Mouse (Mus musculus): ENCODE data around the gene Cnpy1. TPM values are rescaled to one million over a fixed set of nuclear protein-coding genes. Genes with fewer than 3 reads are reported as not detected.

The Cnpy1 gene
- not detected in 2 replicates for polyA plus RNA-seq (2012; rRNA removed; ENCODE audit: low replicate concordance)

DNA sequence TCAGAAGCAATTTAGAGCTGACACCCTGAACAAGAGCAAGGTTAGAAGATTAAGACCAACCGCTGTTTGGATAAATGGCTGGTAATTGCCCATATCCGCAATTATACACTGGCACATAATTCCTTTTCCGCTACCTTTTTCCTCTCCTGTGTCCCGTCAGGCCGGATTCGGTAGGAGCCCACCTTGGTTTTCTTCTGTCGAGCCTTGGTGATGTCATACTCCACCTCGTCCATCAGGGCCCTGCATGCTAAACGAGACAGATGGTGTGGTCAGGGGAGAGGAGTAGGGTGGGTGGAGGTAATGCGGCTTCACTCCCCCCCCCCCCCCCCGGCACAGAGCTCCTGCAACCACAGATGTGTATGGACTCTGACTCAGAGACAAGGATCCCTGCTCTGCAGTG lies at the start of gene Cnpy1:
Gene Cnpy1, minus strand, starts transcription at position 233 of the 400 bp plus-strand sequence.

GRCm38 (mm10) chr5:28165358-28166255 lies 80.0 kb downstream of the Cnpy1 start, which contains the start of gene En2:
Gene En2 (plus strand): TSS chr5:28165694.

Other genes starting within 250 kb of the Cnpy1 start
- gene Insig1, start 174.4 kb downstream of the Cnpy1 start, polyA plus RNA-seq (2012; rRNA removed; ENCODE audit: low replicate concordance), result 262 and 371 TPM in 2 replicates
- 0.05 and 0.06 TPM in 2 replicates for gene En2, start 80.1 kb downstream of the Cnpy1 start, polyA plus RNA-seq (2012; rRNA removed; ENCODE audit: low replicate concordance)
- gene Rbm33, start 71.3 kb upstream of the Cnpy1 start, polyA plus RNA-seq (2012; rRNA removed; ENCODE audit: low replicate concordance), result 27.5 and 34.6 TPM in 2 replicates
- gene Shh, start 221.4 kb upstream of the Cnpy1 start, polyA plus RNA-seq (2012; rRNA removed; ENCODE audit: low replicate concordance), result not detected in 2 replicates